Mouse (Mus musculus): ENCODE results near the gene Wdr38. TPM values are rescaled to one million over a fixed set of nuclear protein-coding genes. Genes with fewer than 3 reads are reported as not detected.
"Not testable (repeated sequence)": the region's sequence is repeated elsewhere in the genome, so short reads cannot be mapped to it uniquely, and the experiment has no call there.

The Wdr38 gene
- total RNA-seq, 1 experiment from 2014 or later = 0.85 TPM

DNA sequence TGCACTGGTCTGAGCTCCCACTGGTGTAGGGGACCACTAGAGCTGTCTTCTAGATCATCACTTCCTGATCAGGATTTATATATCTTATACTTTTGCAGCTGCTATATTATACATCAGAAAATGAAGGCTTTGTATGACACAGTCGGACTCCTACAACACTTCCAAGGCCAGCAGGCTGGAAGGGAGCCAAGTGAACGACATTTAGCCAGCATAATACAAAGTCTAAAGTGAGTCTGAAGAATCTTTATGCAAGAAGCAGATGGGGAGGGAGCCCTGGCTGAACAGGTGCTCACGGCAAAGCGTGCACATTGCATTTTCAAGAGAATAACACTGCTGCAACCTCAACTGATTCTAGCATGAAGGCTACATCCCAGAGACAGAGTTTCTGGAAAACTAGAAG, 4.8 kb upstream of the Wdr38 start:
- DNase-seq = peak; percentile 75

- DNase-seq = no peak
Observed at GRCm38 (mm10) chr2:38999381-38999780, 2.1 kb downstream of the Wdr38 start.

DNA sequence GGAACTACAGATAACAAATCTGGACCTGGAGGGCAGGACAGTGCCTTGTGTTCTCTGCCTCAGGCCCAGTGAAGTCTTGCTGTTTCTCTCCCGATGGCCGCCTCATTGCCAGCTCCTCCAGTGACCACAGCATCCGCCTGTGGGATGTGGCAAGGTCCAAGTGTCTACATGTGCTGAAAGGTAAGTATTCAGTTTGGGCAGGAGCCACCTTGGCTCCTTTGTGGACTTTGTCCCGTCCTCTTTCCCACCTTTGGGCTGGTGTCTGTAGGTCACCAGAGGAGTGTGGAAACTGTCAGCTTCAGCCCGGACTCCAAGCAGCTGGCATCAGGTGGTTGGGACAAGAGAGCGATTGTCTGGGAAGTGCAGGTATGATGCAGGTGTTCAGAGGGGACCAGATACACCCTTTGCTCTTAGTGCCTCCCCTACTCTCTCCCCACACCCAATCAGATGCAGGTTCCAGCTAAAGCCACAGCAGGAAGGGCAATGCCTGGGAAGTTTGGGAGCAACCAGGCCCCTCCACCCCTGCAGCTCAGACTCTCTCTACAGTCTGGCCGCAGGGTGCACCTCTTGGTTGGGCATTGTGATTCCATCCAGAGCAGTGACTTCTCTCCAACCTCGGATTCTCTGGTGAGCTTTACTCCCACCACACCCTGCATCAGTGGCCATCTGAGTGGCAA, 2.8 kb downstream of the Wdr38 start:
- no peak for DNase-seq

DNA sequence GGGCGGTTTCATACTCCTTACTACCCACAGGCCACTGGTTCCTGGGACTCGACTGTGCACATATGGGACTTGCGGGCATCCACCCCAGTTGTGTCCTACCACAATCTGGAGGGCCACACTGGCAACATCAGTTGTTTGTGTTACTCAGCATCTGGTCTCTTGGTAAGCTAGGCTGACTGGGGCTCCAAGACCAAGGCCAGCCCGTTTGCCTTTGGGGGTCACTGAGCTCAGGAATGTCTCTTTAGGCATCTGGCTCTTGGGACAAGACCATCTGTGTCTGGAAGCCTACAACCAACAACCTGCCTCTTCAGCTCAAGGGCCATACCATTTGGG, 3.3 kb downstream of the Wdr38 start:
- no peak for DNase-seq

DNA sequence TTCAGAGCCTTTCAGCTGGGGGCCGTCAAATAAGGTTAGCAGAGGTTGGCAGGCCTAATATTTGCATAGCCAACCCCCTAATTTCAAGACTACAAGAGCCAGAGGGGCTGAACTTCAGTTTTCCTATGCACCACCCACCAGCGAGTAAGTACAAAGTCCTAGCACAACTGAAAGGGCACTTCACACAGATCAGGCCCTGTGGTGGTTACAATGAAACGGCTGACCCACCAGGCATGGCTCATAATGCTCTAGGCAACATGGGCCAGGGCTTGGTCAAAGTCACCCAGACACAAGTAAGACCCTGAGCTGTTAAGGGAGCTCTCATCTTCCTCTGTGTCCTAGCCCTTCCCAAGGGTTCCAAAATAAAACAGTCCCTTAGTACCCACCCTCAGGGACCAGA, 4.6 kb downstream of the Wdr38 start:
- no peak for DNase-seq

GRCm38 (mm10) chr2:39003106-39003505, 5.8 kb downstream of the Wdr38 start:
- no peak for DNase-seq

DNA sequence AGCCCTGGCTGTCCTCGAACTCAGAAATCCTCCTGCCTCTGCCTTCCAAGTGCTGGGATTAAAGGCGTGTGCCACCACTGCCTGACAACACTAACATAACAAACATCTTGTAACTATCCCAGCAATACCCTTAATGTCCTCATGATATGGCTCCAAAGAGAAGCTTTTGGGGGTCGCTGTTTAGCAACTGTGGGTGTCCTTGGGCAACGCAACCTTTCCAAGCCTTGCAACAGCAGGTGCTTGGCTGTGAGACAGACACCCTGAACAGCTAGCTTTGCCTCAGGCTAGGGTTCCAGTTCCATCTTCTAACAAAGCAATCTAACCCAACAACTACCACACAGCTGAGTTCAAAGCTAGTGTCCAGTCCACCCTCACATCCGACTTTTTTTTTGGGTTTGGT, 6.2 kb downstream of the Wdr38 start:
- no peak for DNase-seq

GRCm38 (mm10) chr2:39004372-39004771, 7.1 kb downstream of the Wdr38 start:
- DNase-seq = no peak

GRCm38 (mm10) chr2:39004880-39005435, 7.7 kb downstream of the Wdr38 start, which contains the start of gene Arpc5l:
Arpc5l (plus strand) TSS chr2:39005348.
- peak; percentile 94 for DNase-seq

GRCm38 (mm10) chr2:39005574-39006079, 8.4 kb downstream of the Wdr38 start, which contains the start of gene Rpl35:
Rpl35 (minus strand) TSS chr2:39005624.
- DNase-seq = peak; percentile 66

- no peak for DNase-seq
Observed at GRCm38 (mm10) chr2:39006149-39006730, 9.0 kb downstream of the Wdr38 start.

GRCm38 (mm10) chr2:39007865-39008264, 10.6 kb downstream of the Wdr38 start:
- DNase-seq = peak; percentile 96

GRCm38 (mm10) chr2:39008350-39008851, 11.1 kb downstream of the Wdr38 start:
- no peak for DNase-seq

GRCm38 (mm10) chr2:39008954-39009365, 11.7 kb downstream of the Wdr38 start:
- DNase-seq = no peak

DNA sequence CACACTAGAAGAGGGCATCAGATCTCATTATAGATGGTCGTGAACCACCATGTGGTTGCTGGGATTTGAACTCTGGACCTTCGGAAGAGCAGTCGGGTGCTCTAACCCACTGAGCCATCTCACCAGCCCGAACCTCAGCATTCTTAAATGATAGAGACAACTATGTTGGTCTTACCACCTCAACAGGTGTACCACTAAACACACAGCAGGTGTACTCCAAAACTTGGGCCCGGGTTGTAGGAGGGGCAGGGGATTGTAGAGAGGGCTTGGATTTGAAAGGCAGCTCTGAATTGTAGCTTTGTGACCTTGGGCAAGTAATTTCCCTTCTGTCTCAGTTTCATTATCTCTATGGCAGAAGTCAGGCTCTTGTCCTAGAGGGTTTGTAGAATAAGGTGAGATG, 12.9 kb downstream of the Wdr38 start:
- not testable (repeated sequence) for DNase-seq

DNA sequence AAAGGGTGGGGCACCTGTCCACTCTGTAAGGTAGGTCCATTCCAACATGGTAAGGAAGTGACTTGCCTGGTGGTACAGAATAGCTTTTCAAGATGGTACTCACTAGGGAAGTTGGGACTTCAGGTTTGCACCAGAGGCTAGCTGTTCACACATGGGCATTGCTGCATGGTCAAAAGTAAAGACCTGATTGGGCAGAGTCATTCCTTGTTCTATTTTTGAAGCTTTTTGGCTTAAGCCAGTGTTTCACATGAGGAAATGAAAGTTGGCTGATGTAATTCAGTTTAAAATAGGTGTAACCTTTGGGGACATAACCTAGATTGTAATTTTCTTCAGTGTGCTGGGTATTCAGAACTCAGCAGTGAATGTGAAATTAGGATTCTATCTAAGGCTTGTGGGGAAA, 14.0 kb downstream of the Wdr38 start:
- no peak for DNase-seq

DNA sequence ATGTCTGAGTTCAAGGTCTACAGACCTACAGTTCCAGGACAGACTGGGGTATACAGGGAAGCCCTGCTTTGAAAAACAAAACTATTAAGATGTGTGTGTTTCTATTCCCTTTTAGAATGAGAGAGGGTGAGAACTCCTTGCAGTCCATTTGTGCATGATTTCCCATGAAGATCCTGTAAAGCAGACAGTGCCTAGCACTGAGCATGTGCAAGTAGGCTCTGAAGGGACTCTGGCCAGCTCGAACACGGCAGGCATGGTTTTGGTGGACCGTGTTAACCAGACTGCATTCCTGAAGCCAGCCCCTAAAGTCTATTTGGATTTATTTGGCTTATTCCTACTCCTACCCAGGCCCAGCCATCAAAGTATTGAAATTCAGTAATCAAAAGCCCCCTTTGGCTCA, 14.7 kb downstream of the Wdr38 start:
- no peak for DNase-seq

- DNase-seq = no peak
Observed at GRCm38 (mm10) chr2:39012768-39013279, 15.5 kb downstream of the Wdr38 start.

DNA sequence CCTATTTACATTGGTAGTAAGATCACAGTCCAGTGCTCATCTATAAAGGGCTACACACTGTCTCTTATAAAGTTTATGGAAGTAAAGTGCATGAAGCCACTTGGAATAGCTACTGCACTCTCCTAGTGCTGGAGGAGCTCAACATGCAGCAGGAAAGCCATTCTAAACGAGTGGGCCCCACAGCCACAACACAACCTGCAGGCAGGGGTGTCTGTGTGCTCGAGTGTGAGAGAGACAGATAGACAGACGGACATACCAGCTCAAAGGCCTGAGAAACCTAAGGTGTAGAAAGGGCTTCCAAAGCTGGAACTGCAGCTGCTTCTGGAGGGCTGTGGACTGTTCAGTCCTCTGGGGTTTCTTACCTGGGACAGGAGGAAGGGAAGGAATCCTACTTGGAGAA, 19.3 kb downstream of the Wdr38 start:
- DNase-seq = no peak

DNA sequence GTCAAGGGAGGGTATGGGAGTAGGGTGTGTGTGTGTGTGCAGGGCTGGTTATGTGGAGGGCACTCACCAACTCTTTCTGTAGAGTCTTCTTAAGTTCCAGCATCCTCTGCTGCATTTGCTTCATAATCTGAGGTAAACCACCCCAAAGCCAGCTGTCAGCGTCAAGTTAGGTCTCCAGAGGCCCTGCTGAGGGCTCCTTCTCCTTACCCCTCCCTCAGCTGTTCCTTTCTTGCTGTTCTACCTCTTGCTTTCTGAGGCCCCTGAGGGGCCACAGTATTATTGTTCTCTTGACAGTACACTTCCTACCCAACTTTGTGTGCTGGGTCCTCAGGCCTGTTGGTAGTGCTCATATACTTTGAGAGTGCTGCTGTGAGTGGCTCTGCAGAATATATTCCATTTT, 22.7 kb downstream of the Wdr38 start:
- no peak for DNase-seq

- DNase-seq = no peak
Observed at GRCm38 (mm10) chr2:39031611-39032010, 34.3 kb downstream of the Wdr38 start.

GRCm38 (mm10) chr2:39040215-39040614, 42.9 kb downstream of the Wdr38 start:
- no peak for DNase-seq

- DNase-seq = no peak
Observed at GRCm38 (mm10) chr2:39048515-39048914, 51.2 kb downstream of the Wdr38 start.

Measured in adrenal gland, postnatal 25 days (tissue).